Mouse (Mus musculus) right cerebral cortex, postnatal 36 days (tissue): ENCODE data around the gene Egfr.

Experiments used
- DNase-seq, 2 experiments: peaks; one replicate each; pipeline ENCODE4 v3.0.0; 2022; ENCODE audit warnings: low spot score in 2 of 2, mixed read lengths in 1 of 2

The Egfr gene

DNA sequence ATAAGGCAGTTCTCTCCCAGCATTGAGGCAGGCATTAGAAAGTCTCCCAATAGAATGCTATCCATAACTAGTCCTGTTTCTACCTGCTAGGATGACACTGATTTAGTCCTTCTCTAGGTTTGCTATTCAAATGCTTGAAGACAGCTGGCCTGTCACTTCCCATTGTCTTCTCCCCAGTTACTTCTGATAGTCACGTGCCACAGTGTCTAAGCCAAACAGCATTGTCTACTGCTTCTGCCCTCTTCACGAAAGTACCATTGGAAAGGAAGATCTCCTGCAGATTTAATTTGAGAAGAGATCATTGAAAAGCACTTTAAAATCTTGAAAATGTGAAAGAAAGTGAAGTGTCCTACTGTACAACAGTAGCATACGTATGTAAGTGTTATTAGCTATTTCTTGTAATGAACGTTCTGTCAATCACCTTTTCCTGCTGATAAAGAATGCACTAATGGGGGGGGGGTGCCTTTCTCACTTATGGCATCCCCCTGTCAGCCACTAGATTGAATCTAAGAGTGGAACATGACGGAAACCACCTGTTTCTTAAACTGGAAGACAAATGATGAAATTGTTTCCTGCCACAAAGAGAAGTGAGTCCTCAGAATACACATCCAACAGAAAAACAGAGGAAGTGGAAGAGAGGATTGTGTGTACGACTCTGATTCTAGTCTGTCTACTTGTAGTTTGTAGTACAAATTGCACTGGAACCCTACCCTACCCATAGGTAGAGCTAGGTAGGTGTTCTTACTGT, 204.3 kb downstream of the Egfr start:
- DNase-seq = no peak

DNA sequence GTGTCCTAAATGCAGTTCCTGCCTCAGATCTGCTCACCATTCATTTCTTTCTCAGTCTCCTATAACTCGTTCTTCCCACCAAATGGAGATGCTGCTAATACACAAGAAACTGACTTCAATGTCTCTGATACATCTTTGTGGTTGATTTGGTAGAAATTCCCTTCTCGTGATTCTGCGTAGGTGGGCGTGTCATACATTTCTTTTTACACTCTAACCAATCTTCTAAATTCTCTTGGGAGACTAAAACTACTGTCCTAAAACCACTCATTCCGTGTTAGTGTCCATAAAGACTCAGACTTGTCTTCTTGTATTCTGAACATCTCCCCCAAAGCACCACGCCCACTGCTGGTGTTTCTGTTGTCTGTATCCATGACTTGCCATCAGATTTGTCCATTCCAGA, 205.0 kb downstream of the Egfr start:
- DNase-seq = no peak

DNA sequence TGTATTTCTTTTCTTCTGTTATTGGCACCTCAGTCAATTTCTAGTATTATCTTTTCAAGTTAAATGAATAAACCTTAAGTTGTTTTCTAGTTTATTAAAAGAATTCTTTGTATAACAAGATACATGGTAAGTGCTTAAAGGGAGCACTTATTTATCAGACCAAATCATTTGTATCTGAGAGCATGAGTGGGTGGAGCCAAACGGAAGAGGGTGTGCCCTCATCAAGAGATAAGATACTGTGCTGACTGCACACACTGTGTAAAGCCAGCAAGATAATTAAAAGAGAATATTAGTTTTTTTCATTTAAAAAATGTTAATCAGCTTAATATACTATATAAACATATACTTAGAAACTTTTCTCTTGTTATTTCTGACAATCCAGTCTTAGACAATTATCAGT, 206.5 kb downstream of the Egfr start:
- no peak for DNase-seq
